Mouse (Mus musculus) gastrocnemius, adult 8-10 months (tissue): ENCODE measurements around the gene Dnmbp. TPM values are rescaled to one million over a fixed set of nuclear protein-coding genes. Genes with fewer than 3 reads are reported as not detected.

Experiments
- DNase-seq, 2 experiments: peaks; one replicate each; pipeline ENCODE4 v3.0.0; 2022; ENCODE audit warnings: low spot score in 2 of 2
- total RNA-seq, 4 experiments: library from RNA; stranded (reverse); gene quantifications; 2 replicates each; pipeline ENCODE4 v1.2.4; 2022

Gene Dnmbp
- total RNA-seq, 4 experiments from 2014 or later = 10.9 to 13.2 (median 12.2) TPM

GRCm38 (mm10) chr19:43949111-43949810, 9.3 kb upstream of the Dnmbp start:
- DNase-seq = no peak

DNA sequence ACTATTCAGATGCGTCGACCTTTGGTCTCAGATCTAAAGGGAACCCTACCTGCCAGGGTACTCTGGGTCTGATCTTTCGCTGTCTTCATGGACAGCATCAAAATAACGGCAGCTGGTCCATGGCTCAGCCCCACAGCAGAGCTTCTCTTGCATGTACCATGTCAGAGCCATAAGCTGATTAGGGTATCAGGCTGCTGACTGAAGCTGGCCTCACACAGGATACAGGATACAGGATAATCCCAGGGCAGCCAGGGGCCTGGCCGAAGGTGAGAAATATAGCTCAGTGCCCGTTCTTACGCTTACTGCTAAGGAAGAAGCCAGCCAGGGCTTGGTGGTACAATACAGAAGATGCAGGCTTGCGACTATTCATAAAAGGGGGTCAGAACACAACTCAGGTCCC, 4.6 kb upstream of the Dnmbp start:
- no peak for DNase-seq

- no peak for DNase-seq
Observed at GRCm38 (mm10) chr19:43943076-43943475, 3.1 kb upstream of the Dnmbp start.

DNA sequence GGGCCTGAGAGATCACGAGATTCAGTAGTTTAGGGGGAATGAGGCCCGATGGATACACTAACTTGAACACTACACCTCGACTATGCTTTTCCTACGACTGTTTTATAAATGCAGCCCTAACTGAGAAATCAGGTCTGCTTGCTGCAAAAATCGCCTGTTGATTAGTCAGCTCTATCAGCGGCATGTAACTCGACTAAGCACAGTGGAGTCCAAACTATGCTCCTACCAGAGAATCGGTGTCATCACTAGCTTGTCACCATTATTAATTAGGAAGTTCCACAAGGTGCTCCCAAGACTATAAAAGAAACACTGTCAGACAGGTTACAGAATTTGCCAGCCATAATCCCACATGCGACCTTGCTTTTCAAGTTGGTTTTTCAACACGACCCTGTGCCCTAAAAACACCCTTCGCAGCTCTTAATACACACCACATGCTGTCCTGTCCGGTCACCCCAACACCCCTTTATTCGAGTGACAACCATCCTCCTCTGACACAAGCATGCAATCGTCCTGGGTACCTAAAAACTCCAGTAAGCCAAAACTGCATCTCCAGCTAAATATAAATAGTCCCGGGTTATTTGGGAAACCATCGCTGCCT, 721 bp downstream of the Dnmbp start:
- no peak for DNase-seq

GRCm38 (mm10) chr19:43938355-43938754, 1.6 kb downstream of the Dnmbp start:
- no peak for DNase-seq

GRCm38 (mm10) chr19:43930926-43931325, 9.1 kb downstream of the Dnmbp start:
- no peak for DNase-seq

DNA sequence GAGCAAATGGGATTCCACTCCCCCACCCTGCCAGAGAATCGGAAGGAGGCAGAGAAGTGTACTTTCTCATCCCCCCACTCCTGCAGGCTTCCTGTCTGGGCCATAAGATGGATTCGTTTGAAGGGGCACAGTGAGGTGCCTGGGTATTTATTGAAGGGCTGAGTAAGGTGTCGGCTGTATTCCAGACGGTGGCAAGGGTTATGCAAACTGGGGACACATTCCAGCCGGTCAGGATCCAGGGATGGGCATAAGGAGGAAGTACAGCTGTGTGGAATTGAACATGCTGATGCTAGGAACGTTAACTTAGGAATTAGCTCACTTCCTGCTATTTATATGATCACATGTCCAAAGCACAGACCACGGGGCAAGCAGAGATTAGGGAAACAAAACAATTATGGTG, 9.6 kb downstream of the Dnmbp start:
- no peak for DNase-seq

DNA sequence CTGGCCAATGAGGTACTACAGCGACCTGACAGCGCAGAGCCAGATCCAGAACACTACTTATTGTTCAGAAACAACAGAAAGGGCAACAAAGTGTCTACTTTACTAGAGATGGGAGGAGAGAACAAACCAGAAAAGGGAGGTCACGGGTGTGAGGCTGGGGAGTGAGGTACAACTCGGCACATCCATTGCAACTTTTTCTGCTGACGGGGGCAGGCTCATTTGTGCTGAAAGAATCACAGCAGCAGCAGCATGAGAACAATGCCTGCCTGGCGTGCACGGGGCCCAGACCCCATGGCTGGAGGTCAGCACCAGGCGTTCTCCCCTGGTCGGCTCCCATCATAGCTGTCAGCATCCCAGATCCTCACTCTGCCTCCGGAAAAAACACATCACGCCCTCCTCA, 10.1 kb downstream of the Dnmbp start:
- no peak for DNase-seq

DNA sequence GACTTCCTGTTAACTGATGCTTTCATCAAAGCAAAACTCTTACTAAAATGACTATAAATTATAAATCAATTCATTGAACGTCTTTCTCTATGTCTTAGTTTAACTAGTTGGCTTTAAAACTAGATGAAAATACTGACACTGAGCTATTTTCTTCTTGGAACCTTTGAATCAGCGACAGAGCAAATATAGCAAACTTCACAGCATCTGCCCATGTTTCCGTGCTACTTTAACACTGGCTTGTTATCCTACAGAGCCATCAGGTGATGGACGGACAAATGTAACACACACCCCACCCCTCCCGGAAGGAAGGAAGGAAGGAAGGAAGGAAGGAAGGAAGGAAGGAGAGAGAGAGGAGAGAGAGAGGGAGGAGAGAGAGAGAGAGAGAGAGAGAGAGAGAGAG, 12.0 kb downstream of the Dnmbp start:
- no peak for DNase-seq

GRCm38 (mm10) chr19:43927057-43927456, 12.9 kb downstream of the Dnmbp start:
- DNase-seq = no peak

GRCm38 (mm10) chr19:43926141-43926987, 13.6 kb downstream of the Dnmbp start:
- DNase-seq = no peak

GRCm38 (mm10) chr19:43924361-43924760, 15.6 kb downstream of the Dnmbp start:
- DNase-seq = no peak

- no peak for DNase-seq
Observed at GRCm38 (mm10) chr19:43922963-43923362, 17.0 kb downstream of the Dnmbp start.

DNA sequence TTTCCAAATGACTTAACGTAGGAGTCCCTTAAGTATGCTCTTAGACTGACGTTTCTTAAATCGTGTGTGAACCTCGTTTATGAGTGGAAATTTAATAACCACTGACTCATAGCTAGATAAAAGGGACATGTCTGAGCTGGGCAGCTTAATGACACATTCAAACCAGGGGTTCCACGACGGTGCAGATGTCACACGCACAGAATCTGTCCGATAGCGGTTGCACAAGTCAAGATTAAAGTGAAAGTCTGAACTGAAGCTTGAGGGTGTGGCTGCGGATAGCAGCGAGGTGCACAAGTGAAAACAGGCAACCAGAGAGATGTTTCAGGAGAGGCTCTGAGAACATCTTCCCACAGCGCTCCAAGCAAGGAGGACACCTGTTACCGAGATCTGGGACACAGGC, 18.6 kb downstream of the Dnmbp start:
- no peak for DNase-seq

GRCm38 (mm10) chr19:43920453-43921300, 19.3 kb downstream of the Dnmbp start:
- DNase-seq = no peak

- DNase-seq = no peak
Observed at GRCm38 (mm10) chr19:43919841-43920240, 20.1 kb downstream of the Dnmbp start.

DNA sequence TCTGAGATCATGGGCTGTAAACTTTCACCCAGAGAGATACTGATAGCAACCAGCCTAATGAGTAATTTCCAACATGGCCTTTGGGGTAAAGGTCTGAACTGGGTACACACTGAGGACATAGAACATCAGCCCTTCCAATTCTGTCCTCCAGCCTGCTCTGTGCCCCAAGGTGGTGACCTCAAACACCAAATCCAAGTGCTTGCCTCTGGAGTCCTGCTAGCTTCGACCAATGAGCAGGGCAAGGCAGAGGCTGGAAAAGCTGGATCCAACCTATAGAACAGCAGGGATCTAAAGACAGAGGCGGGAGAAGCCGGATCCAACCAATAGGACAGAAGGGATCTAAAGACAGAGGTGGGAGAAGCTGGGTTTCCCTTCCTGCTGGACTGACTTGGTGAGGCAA, 21.2 kb downstream of the Dnmbp start:
- no peak for DNase-seq

DNA sequence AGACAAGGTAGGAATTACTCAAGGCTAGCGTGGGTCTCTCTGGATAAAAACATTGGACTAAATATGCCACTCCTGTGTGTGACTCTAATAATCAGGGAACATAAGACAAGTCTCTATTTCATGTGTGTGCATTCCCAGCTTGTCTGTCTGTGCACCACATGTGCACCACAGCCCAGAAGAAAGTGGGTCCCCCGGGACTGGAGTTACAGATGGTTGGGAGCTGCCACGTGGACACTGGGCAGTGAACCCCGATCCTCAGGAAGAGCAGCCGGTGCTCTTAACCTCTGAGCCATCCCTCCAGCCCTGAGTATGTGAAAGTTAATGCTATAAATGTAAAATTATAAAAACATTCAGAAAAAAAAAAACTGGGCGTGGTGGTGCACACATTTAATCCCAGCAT, 22.2 kb downstream of the Dnmbp start:
- no peak for DNase-seq

DNA sequence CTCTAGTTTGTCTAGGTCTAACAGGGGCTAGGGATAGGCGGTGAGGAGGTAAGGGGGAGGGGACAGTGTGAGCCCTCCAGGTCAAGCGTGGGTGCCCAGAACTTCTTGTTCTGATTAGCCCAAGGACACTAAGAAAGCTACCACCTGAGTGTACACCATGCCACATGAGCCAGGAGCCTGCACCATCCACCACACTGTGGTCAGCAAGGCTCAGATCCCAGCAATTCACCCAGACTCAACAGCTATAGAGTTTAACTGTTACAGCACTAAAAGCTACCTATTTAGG, 22.6 kb downstream of the Dnmbp start:
- no peak for DNase-seq

GRCm38 (mm10) chr19:43916586-43917405, 23.2 kb downstream of the Dnmbp start:
- peak in 1 of 2 experiments; percentile 18 for DNase-seq

DNA sequence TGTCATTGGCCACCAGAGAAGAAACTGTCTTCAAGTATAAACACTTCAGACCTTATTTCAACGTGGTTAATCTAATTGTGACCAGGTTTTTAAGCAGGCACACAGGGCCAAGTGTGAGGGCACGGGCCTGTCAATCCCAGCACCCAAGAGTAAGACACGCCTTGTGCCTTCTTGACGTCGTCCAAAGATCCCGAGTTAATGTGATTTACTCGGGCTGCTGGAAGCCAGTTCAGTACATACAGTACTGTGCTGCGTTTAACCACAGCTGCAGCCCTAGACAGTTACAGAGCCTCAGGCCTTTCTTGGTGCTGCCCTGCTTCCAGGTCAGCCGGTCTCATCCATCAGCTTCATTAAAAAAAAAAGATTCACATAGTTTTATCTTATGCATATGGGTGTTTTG, 24.6 kb downstream of the Dnmbp start:
- DNase-seq = no peak
